Mouse (Mus musculus): ENCODE data around the gene Ifih1.

Ifih1 gene

GRCm38 (mm10) chr2:62643405-62644305, 2.4 kb downstream of the Ifih1 start:
- no peak for DNase-seq (ENCODE audit: extremely low read depth, insufficient read length, low spot score)

- no peak for DNase-seq (ENCODE audit: extremely low read depth, insufficient read length, low spot score)
Measured at GRCm38 (mm10) chr2:62639869-62640268, 6.2 kb downstream of the Ifih1 start.

- DNase-seq (ENCODE audit: extremely low read depth, insufficient read length, low spot score): no peak
Measured at GRCm38 (mm10) chr2:62630446-62630845, 15.6 kb downstream of the Ifih1 start.

- no peak for DNase-seq (ENCODE audit: extremely low read depth, insufficient read length, low spot score)
Measured at GRCm38 (mm10) chr2:62628356-62628755, 17.7 kb downstream of the Ifih1 start.

- no peak for DNase-seq (ENCODE audit: extremely low read depth, insufficient read length, low spot score)
Measured at GRCm38 (mm10) chr2:62627728-62628127, 18.3 kb downstream of the Ifih1 start.

GRCm38 (mm10) chr2:62623024-62623441, 23.0 kb downstream of the Ifih1 start:
- no peak for DNase-seq (ENCODE audit: extremely low read depth, insufficient read length, low spot score)

GRCm38 (mm10) chr2:62619679-62620078, 26.4 kb downstream of the Ifih1 start:
- DNase-seq (ENCODE audit: extremely low read depth, insufficient read length, low spot score): no peak

- no peak for DNase-seq (ENCODE audit: extremely low read depth, insufficient read length, low spot score)
Measured at GRCm38 (mm10) chr2:62618934-62619341, 27.1 kb downstream of the Ifih1 start.

GRCm38 (mm10) chr2:62613133-62613532, 32.9 kb downstream of the Ifih1 start:
- no peak for DNase-seq (ENCODE audit: extremely low read depth, insufficient read length, low spot score)

GRCm38 (mm10) chr2:62606205-62606604, 39.9 kb downstream of the Ifih1 start:
- DNase-seq (ENCODE audit: extremely low read depth, insufficient read length, low spot score): no peak

- no peak for DNase-seq (ENCODE audit: extremely low read depth, insufficient read length, low spot score)
Measured at GRCm38 (mm10) chr2:62603530-62603929, 42.5 kb downstream of the Ifih1 start.

GRCm38 (mm10) chr2:62596586-62596985, 49.5 kb downstream of the Ifih1 start:
- DNase-seq (ENCODE audit: extremely low read depth, insufficient read length, low spot score): no peak

- no peak for DNase-seq (ENCODE audit: extremely low read depth, insufficient read length, low spot score)
Measured at GRCm38 (mm10) chr2:62594491-62594890, 51.6 kb downstream of the Ifih1 start.

GRCm38 (mm10) chr2:62591555-62591954, 54.5 kb downstream of the Ifih1 start:
- DNase-seq (ENCODE audit: extremely low read depth, insufficient read length, low spot score): no peak

- no peak for DNase-seq (ENCODE audit: extremely low read depth, insufficient read length, low spot score)
Measured at GRCm38 (mm10) chr2:62589333-62589732, 56.7 kb downstream of the Ifih1 start.

- no peak for DNase-seq (ENCODE audit: extremely low read depth, insufficient read length, low spot score)
Measured at GRCm38 (mm10) chr2:62585769-62586168, 60.3 kb downstream of the Ifih1 start.

- no peak for DNase-seq (ENCODE audit: extremely low read depth, insufficient read length, low spot score)
Measured at GRCm38 (mm10) chr2:62574962-62575361, 71.1 kb downstream of the Ifih1 start.

- DNase-seq (ENCODE audit: extremely low read depth, insufficient read length, low spot score): no peak
Measured at GRCm38 (mm10) chr2:62574250-62574649, 71.8 kb downstream of the Ifih1 start.

GRCm38 (mm10) chr2:62573753-62574159, 72.3 kb downstream of the Ifih1 start, which contains the start of gene Fap:
Fap (minus strand) TSS chr2:62574075.
- no peak for DNase-seq (ENCODE audit: extremely low read depth, insufficient read length, low spot score)

GRCm38 (mm10) chr2:62573099-62573752, 72.8 kb downstream of the Ifih1 start:
- DNase-seq (ENCODE audit: extremely low read depth, insufficient read length, low spot score): no peak

- no peak for DNase-seq (ENCODE audit: extremely low read depth, insufficient read length, low spot score)
Measured at GRCm38 (mm10) chr2:62564687-62565086, 81.4 kb downstream of the Ifih1 start.
